Mouse (Mus musculus) ES-CJ7 (cell line): ENCODE data around the gene Prr13.

Experiments
- DNase-seq: peaks from one replicate; pipeline ENCODE4 v3.0.0; 2011; ENCODE audit warnings: low read depth, low spot score

Prr13 gene

GRCm38 (mm10) chr15:102460971-102461370 is 2.1 kb downstream of the Prr13 start:
- DNase-seq: peak; percentile 71

- DNase-seq: peak; percentile 68
Observed at GRCm38 (mm10) chr15:102461430-102462075, 2.7 kb downstream of the Prr13 start.

- peak; percentile 80 for DNase-seq
Observed at GRCm38 (mm10) chr15:102463666-102464065, 4.8 kb downstream of the Prr13 start.

GRCm38 (mm10) chr15:102468675-102469370 is 10.0 kb downstream of the Prr13 start:
- peak; percentile 52 for DNase-seq

GRCm38 (mm10) chr15:102470183-102470604 is 11.4 kb downstream of the Prr13 start, which contains the start of gene Pcbp2:
TSS of gene Pcbp2 (plus strand) at chr15:102470539.
- DNase-seq: peak; percentile 98

- peak; percentile 83 for DNase-seq
Observed at GRCm38 (mm10) chr15:102470605-102471294, 11.9 kb downstream of the Prr13 start.

- DNase-seq: no peak
Observed at GRCm38 (mm10) chr15:102471295-102471645, 12.4 kb downstream of the Prr13 start.

GRCm38 (mm10) chr15:102471727-102472126 is 12.9 kb downstream of the Prr13 start:
- DNase-seq: no peak

- DNase-seq: no peak
Observed at GRCm38 (mm10) chr15:102473246-102473645, 14.4 kb downstream of the Prr13 start.

- no peak for DNase-seq
Observed at GRCm38 (mm10) chr15:102474520-102474919, 15.7 kb downstream of the Prr13 start.

- no peak for DNase-seq
Observed at GRCm38 (mm10) chr15:102483136-102483535, 24.3 kb downstream of the Prr13 start.

GRCm38 (mm10) chr15:102485853-102486252 is 27.0 kb downstream of the Prr13 start:
- DNase-seq: no peak

GRCm38 (mm10) chr15:102487664-102488063 is 28.8 kb downstream of the Prr13 start:
- no peak for DNase-seq

- no peak for DNase-seq
Observed at GRCm38 (mm10) chr15:102498322-102498721, 39.5 kb downstream of the Prr13 start.

GRCm38 (mm10) chr15:102499370-102499769 is 40.5 kb downstream of the Prr13 start:
- DNase-seq: no peak

- no peak for DNase-seq
Observed at GRCm38 (mm10) chr15:102499851-102500250, 41.0 kb downstream of the Prr13 start.

GRCm38 (mm10) chr15:102500479-102500878 is 41.7 kb downstream of the Prr13 start:
- DNase-seq: no peak

GRCm38 (mm10) chr15:102501084-102501814 is 42.4 kb downstream of the Prr13 start:
- no peak for DNase-seq

GRCm38 (mm10) chr15:102502254-102502840 is 43.5 kb downstream of the Prr13 start:
- DNase-seq: no peak

- DNase-seq: no peak
Observed at GRCm38 (mm10) chr15:102503447-102503846, 44.6 kb downstream of the Prr13 start, which contains the start of gene Gm10337. TSS of gene Gm10337 (plus strand) at chr15:102503722.
